Mouse (Mus musculus): ENCODE measurements around the gene Adgrl3. TPM values are rescaled to one million over a fixed set of nuclear protein-coding genes. Genes with fewer than 3 reads are reported as not detected.
A peak's percentile ranks its signal among the peaks of the same experiment; 100 is the strongest.

Gene Adgrl3
- polyA plus RNA-seq, 1 experiment from 2014 or later: 34.6 TPM

- Histone ChIP-seq H3K9ac (no peak overlapping the region), H3K36me3 (replicated peaks) (no peaks in the 10 kb centered on the region), H3K4me1 (no peaks in the 10 kb centered on the region), H3K27me3 (no peaks in the 10 kb centered on the region), H3K4me3 (replicated peaks) (no peak overlapping the region), H3K27ac (no peak overlapping the region), H3K9me3 (no peaks in the 10 kb centered on the region), H3K4me2 (no peak overlapping the region)
- WGBS: 87% methylated on average over 1 of the region's 1 CpGs
- no peak for ATAC-seq (ENCODE audit: low FRiP score)
Measured at GRCm38 (mm10) chr5:81605646-81606045, 585.7 kb downstream of the Adgrl3 start.

GRCm38 (mm10) chr5:81610223-81610622 is 590.3 kb downstream of the Adgrl3 start:
- 87% methylated on average over 5 of the region's 5 CpGs for WGBS
- Histone ChIP-seq H3K9ac (no peak overlapping the region), H3K4me3 (replicated peaks) (no peak overlapping the region), H3K9me3 (no peaks in the 10 kb centered on the region), H3K4me1 (no peaks in the 10 kb centered on the region), H3K36me3 (replicated peaks) (no peaks in the 10 kb centered on the region), H3K27ac (no peak overlapping the region), H3K4me2 (no peak overlapping the region), H3K27me3 (no peaks in the 10 kb centered on the region)
- no peak for ATAC-seq (ENCODE audit: low FRiP score)

- H3K4me1 ChIP-seq: no peaks in the 10 kb centered on the region
- no peak overlapping the region for H3K4me2 ChIP-seq
- H3K9ac ChIP-seq: no peak overlapping the region
- H3K36me3 ChIP-seq (replicated peaks): no peaks in the 10 kb centered on the region
- no peaks in the 10 kb centered on the region for H3K9me3 ChIP-seq
- H3K4me3 ChIP-seq (replicated peaks): no peak overlapping the region
- no peak overlapping the region for H3K27ac ChIP-seq
- WGBS: 80% methylated on average over 4 of the region's 4 CpGs
- no peaks in the 10 kb centered on the region for H3K27me3 ChIP-seq
- no peak for ATAC-seq (ENCODE audit: low FRiP score)
Measured at GRCm38 (mm10) chr5:81614674-81615073, 594.7 kb downstream of the Adgrl3 start.

- 89% methylated on average over 5 of the region's 5 CpGs for WGBS
- no peak for ATAC-seq (ENCODE audit: low FRiP score)
- no peaks in the 10 kb centered on the region for H3K36me3 ChIP-seq (replicated peaks)
- H3K27ac ChIP-seq: no peak overlapping the region
- no peaks in the 10 kb centered on the region for H3K27me3 ChIP-seq
- H3K9ac ChIP-seq: no peak overlapping the region
- no peaks in the 10 kb centered on the region for H3K4me1 ChIP-seq
- H3K4me3 ChIP-seq (replicated peaks): no peak overlapping the region
- H3K4me2 ChIP-seq: no peak overlapping the region
- H3K9me3 ChIP-seq: no peaks in the 10 kb centered on the region
Measured at GRCm38 (mm10) chr5:81621106-81621505, 601.2 kb downstream of the Adgrl3 start.

GRCm38 (mm10) chr5:81621715-81622114 is 601.8 kb downstream of the Adgrl3 start:
- no peaks in the 10 kb centered on the region for H3K4me1 ChIP-seq
- no peaks in the 10 kb centered on the region for H3K27me3 ChIP-seq
- no peak overlapping the region for H3K9ac ChIP-seq
- 85% methylated on average over 3 of the region's 3 CpGs for WGBS
- no peak overlapping the region for H3K4me3 ChIP-seq (replicated peaks)
- H3K36me3 ChIP-seq (replicated peaks): no peaks in the 10 kb centered on the region
- H3K4me2 ChIP-seq: no peak overlapping the region
- no peak for ATAC-seq (ENCODE audit: low FRiP score)
- H3K9me3 ChIP-seq: no peaks in the 10 kb centered on the region
- H3K27ac ChIP-seq: no peak overlapping the region

GRCm38 (mm10) chr5:81623846-81624245 is 603.9 kb downstream of the Adgrl3 start:
- no peaks in the 10 kb centered on the region for H3K36me3 ChIP-seq (replicated peaks)
- H3K27me3 ChIP-seq: no peaks in the 10 kb centered on the region
- no peak overlapping the region for H3K9ac ChIP-seq
- no peaks in the 10 kb centered on the region for H3K4me1 ChIP-seq
- WGBS: 0% methylated on average over 1 of the region's 1 CpGs
- H3K9me3 ChIP-seq: no peaks in the 10 kb centered on the region
- ATAC-seq (ENCODE audit: low FRiP score): no peak
- no peak overlapping the region for H3K4me3 ChIP-seq (replicated peaks)
- H3K4me2 ChIP-seq: no peak overlapping the region
- H3K27ac ChIP-seq: no peak overlapping the region

- Histone ChIP-seq H3K4me3 (replicated peaks) (no peak overlapping the region), H3K4me1 (no peaks in the 10 kb centered on the region), H3K27ac (no peak overlapping the region), H3K27me3 (no peaks in the 10 kb centered on the region), H3K9me3 (no peaks in the 10 kb centered on the region), H3K36me3 (replicated peaks) (no peaks in the 10 kb centered on the region), H3K9ac (no peak overlapping the region), H3K4me2 (no peak overlapping the region)
- no peak for ATAC-seq (ENCODE audit: low FRiP score)
- 77% methylated on average over 2 of the region's 2 CpGs for WGBS
Measured at GRCm38 (mm10) chr5:81636169-81636568, 616.2 kb downstream of the Adgrl3 start.

- Histone ChIP-seq H3K9me3 (no peaks in the 10 kb centered on the region), H3K9ac (no peak overlapping the region), H3K36me3 (replicated peaks) (no peaks in the 10 kb centered on the region), H3K4me1 (no peaks in the 10 kb centered on the region), H3K27ac (no peak overlapping the region), H3K4me3 (replicated peaks) (no peak overlapping the region), H3K4me2 (no peak overlapping the region), H3K27me3 (no peaks in the 10 kb centered on the region)
- ATAC-seq (ENCODE audit: low FRiP score): no peak
- 94% methylated on average over 2 of the region's 2 CpGs for WGBS
Measured at GRCm38 (mm10) chr5:81638422-81638821, 618.5 kb downstream of the Adgrl3 start.

GRCm38 (mm10) chr5:81640118-81640517 is 620.2 kb downstream of the Adgrl3 start:
- Histone ChIP-seq H3K4me2 (no peak overlapping the region), H3K9ac (no peak overlapping the region), H3K4me3 (replicated peaks) (no peak overlapping the region), H3K27ac (no peak overlapping the region), H3K36me3 (replicated peaks) (no peaks in the 10 kb centered on the region), H3K9me3 (no peaks in the 10 kb centered on the region), H3K27me3 (no peaks in the 10 kb centered on the region), H3K4me1 (no peaks in the 10 kb centered on the region)
- ATAC-seq (ENCODE audit: low FRiP score): no peak
- WGBS: 54% methylated on average over 4 of the region's 4 CpGs

GRCm38 (mm10) chr5:81645557-81645956 is 625.6 kb downstream of the Adgrl3 start:
- H3K9me3 ChIP-seq: no peaks in the 10 kb centered on the region
- H3K4me2 ChIP-seq: no peak overlapping the region
- no peak overlapping the region for H3K27ac ChIP-seq
- peaks cover 10% of the 10 kb centered on the region for H3K4me1 ChIP-seq
- no peak overlapping the region for H3K9ac ChIP-seq
- H3K4me3 ChIP-seq (replicated peaks): no peak overlapping the region
- no peaks in the 10 kb centered on the region for H3K36me3 ChIP-seq (replicated peaks)
- 89% methylated on average over 5 of the region's 5 CpGs for WGBS
- no peaks in the 10 kb centered on the region for H3K27me3 ChIP-seq
- ATAC-seq (ENCODE audit: low FRiP score): peak; percentile 27; the same call in 1 of the 2 replicates

- H3K4me1 ChIP-seq: peaks cover 10% of the 10 kb centered on the region
- 60% methylated on average over 2 of the region's 2 CpGs for WGBS
- no peak for ATAC-seq (ENCODE audit: low FRiP score)
- H3K4me3 ChIP-seq (replicated peaks): no peak overlapping the region
- no peak overlapping the region for H3K4me2 ChIP-seq
- H3K9me3 ChIP-seq: no peaks in the 10 kb centered on the region
- H3K27me3 ChIP-seq: no peaks in the 10 kb centered on the region
- no peak overlapping the region for H3K9ac ChIP-seq
- H3K27ac ChIP-seq: no peak overlapping the region
- no peaks in the 10 kb centered on the region for H3K36me3 ChIP-seq (replicated peaks)
Measured at GRCm38 (mm10) chr5:81653941-81654340, 634.0 kb downstream of the Adgrl3 start.

GRCm38 (mm10) chr5:81661611-81662390 is 641.9 kb downstream of the Adgrl3 start:
- peaks cover 6% of the 10 kb centered on the region for H3K4me1 ChIP-seq
- H3K9ac ChIP-seq: no peak overlapping the region
- H3K4me3 ChIP-seq (replicated peaks): no peak overlapping the region
- H3K27me3 ChIP-seq: no peaks in the 10 kb centered on the region
- ATAC-seq (ENCODE audit: low FRiP score): peak; percentile 60
- 31% methylated on average over 6 of the region's 6 CpGs for WGBS
- no peak overlapping the region for H3K27ac ChIP-seq
- no peaks in the 10 kb centered on the region for H3K9me3 ChIP-seq
- no peak overlapping the region for H3K4me2 ChIP-seq
- no peaks in the 10 kb centered on the region for H3K36me3 ChIP-seq (replicated peaks)

GRCm38 (mm10) chr5:81671025-81671424 is 651.1 kb downstream of the Adgrl3 start:
- Histone ChIP-seq H3K4me2 (no peak overlapping the region), H3K4me1 (no peaks in the 10 kb centered on the region; the same call in 1 of the 2 replicates), H3K9me3 (no peaks in the 10 kb centered on the region), H3K27me3 (peaks cover 23% of the 10 kb centered on the region), H3K4me3 (replicated peaks) (no peak overlapping the region), H3K9ac (no peak overlapping the region), H3K27ac (no peak overlapping the region), H3K36me3 (replicated peaks) (no peaks in the 10 kb centered on the region)
- 17% methylated on average over 4 of the region's 4 CpGs for WGBS
- peak; percentile 60; the same call in 1 of the 2 replicates for ATAC-seq (ENCODE audit: low FRiP score)

Measured in forebrain, embryonic 12.5 days (tissue).